Mouse (Mus musculus): ENCODE results near the gene Agap3. TPM values are rescaled to one million over a fixed set of nuclear protein-coding genes. Genes with fewer than 3 reads are reported as not detected.

Agap3 gene
- polyA plus RNA-seq, 1 experiment from 2014 or later = 32.4 TPM

GRCm38 (mm10) chr5:24423129-24424003, 28.6 kb upstream of the Agap3 start, which contains the start of the genes Cdk5 and Slc4a2:
Gene Cdk5, minus strand, starts transcription at chr5:24423530.
Gene Slc4a2, plus strand, starts transcription at chr5:24423837.
- peak; percentile 94 for ATAC-seq (ENCODE audit: insufficient number of reproducible peaks, low FRiP score, low TSS enrichment, low read depth)
- peak within 1 kb of the TSS; percentile 65 for H3K4me3 ChIP-seq
- WGBS = under 1% methylated on average over 46 of the region's 46 CpGs
- peak within 1 kb of the TSS; percentile 94 for H3K27ac ChIP-seq
- no peaks in the 10 kb centered on the region for H3K27me3 ChIP-seq
- peak within 1 kb of the TSS; percentile 83 for H3K4me2 ChIP-seq
- H3K36me3 ChIP-seq = peaks cover 27% of the 10 kb centered on the region
- H3K9ac ChIP-seq = peak within 1 kb of the TSS; percentile 78
- no peaks in the 10 kb centered on the region for H3K9me3 ChIP-seq
- H3K4me1 ChIP-seq = peaks cover 50% of the 10 kb centered on the region

- WGBS = 10% methylated on average over 21 of the region's 21 CpGs
- Histone ChIP-seq H3K27ac (peak overlapping the region; percentile 94), H3K4me3 (peak overlapping the region; percentile 65), H3K27me3 (no peaks in the 10 kb centered on the region), H3K9me3 (no peaks in the 10 kb centered on the region), H3K4me1 (peaks cover 57% of the 10 kb centered on the region), H3K4me2 (peak overlapping the region; percentile 83), H3K36me3 (peaks cover 24% of the 10 kb centered on the region), H3K9ac (peak overlapping the region; percentile 60)
- no peak for ATAC-seq (ENCODE audit: insufficient number of reproducible peaks, low FRiP score, low TSS enrichment, low read depth)
Measured at GRCm38 (mm10) chr5:24424004-24424781, 27.8 kb upstream of the Agap3 start.

GRCm38 (mm10) chr5:24424861-24425411, 27.0 kb upstream of the Agap3 start:
- peaks cover 57% of the 10 kb centered on the region for H3K4me1 ChIP-seq
- ATAC-seq (ENCODE audit: insufficient number of reproducible peaks, low FRiP score, low TSS enrichment, low read depth) = 0 out of 2 replicates have a peak, but pooled peaks have one; percentile 6
- 2% methylated on average over 50 of the region's 60 CpGs for WGBS

GRCm38 (mm10) chr5:24425421-24426036, 26.4 kb upstream of the Agap3 start:
- peak overlapping the region; percentile 94 for H3K27ac ChIP-seq
- peak overlapping the region; percentile 83 for H3K4me2 ChIP-seq
- H3K4me3 ChIP-seq = peak overlapping the region; percentile 65
- H3K27me3 ChIP-seq = no peaks in the 10 kb centered on the region
- WGBS = under 1% methylated on average over 25 of the region's 30 CpGs
- no peak for ATAC-seq (ENCODE audit: insufficient number of reproducible peaks, low FRiP score, low TSS enrichment, low read depth)
- H3K36me3 ChIP-seq = peaks cover 24% of the 10 kb centered on the region
- no peaks in the 10 kb centered on the region for H3K9me3 ChIP-seq
- peaks cover 57% of the 10 kb centered on the region for H3K4me1 ChIP-seq
- peak overlapping the region; percentile 78 for H3K9ac ChIP-seq

More at GRCm38 (mm10) chr5:24424861-24425411, 27.0 kb upstream of the Agap3 start:
- peak overlapping the region; percentile 78 for H3K9ac ChIP-seq
- no peaks in the 10 kb centered on the region for H3K27me3 ChIP-seq
- H3K4me3 ChIP-seq = peak overlapping the region; percentile 65
- H3K36me3 ChIP-seq = peaks cover 24% of the 10 kb centered on the region
- H3K27ac ChIP-seq = peak overlapping the region; percentile 94
- H3K9me3 ChIP-seq = no peaks in the 10 kb centered on the region
- peak overlapping the region; percentile 83 for H3K4me2 ChIP-seq

GRCm38 (mm10) chr5:24426037-24426432, 25.9 kb upstream of the Agap3 start:
- ATAC-seq (ENCODE audit: insufficient number of reproducible peaks, low FRiP score, low TSS enrichment, low read depth) = no peak
- H3K27ac ChIP-seq = peak overlapping the region; percentile 94
- H3K4me2 ChIP-seq = peak overlapping the region; percentile 83
- under 1% methylated on average over 10 of the region's 10 CpGs for WGBS
- H3K9ac ChIP-seq = peak overlapping the region; percentile 78
- no peaks in the 10 kb centered on the region for H3K27me3 ChIP-seq
- peak overlapping the region; percentile 65 for H3K4me3 ChIP-seq
- no peaks in the 10 kb centered on the region for H3K9me3 ChIP-seq
- peaks cover 26% of the 10 kb centered on the region for H3K36me3 ChIP-seq
- H3K4me1 ChIP-seq = peaks cover 57% of the 10 kb centered on the region

- Histone ChIP-seq H3K36me3 (peaks cover 30% of the 10 kb centered on the region), H3K9ac (peak overlapping the region; percentile 78), H3K4me1 (peaks cover 57% of the 10 kb centered on the region), H3K27ac (peak overlapping the region; percentile 94; the same call in 1 of the 2 replicates), H3K4me2 (peak overlapping the region; percentile 83), H3K9me3 (no peaks in the 10 kb centered on the region), H3K27me3 (no peaks in the 10 kb centered on the region), H3K4me3 (peak overlapping the region; percentile 65)
- WGBS = 14% methylated on average over 9 of the region's 9 CpGs
- ATAC-seq (ENCODE audit: insufficient number of reproducible peaks, low FRiP score, low TSS enrichment, low read depth) = no peak
Measured at GRCm38 (mm10) chr5:24426556-24427284, 25.3 kb upstream of the Agap3 start.

GRCm38 (mm10) chr5:24427285-24427633, 24.7 kb upstream of the Agap3 start:
- H3K9me3 ChIP-seq = no peaks in the 10 kb centered on the region
- peaks cover 55% of the 10 kb centered on the region for H3K4me1 ChIP-seq
- peak overlapping the region; percentile 23; the same call in 1 of the 2 replicates for H3K27ac ChIP-seq
- H3K27me3 ChIP-seq = no peaks in the 10 kb centered on the region
- H3K36me3 ChIP-seq = peaks cover 35% of the 10 kb centered on the region
- WGBS = 21% methylated on average over 12 of the region's 12 CpGs
- no peak for ATAC-seq (ENCODE audit: insufficient number of reproducible peaks, low FRiP score, low TSS enrichment, low read depth)
- peak overlapping the region; percentile 83 for H3K4me2 ChIP-seq
- no peak overlapping the region for H3K9ac ChIP-seq
- peak overlapping the region; percentile 65; the same call in 1 of the 2 replicates for H3K4me3 ChIP-seq

- H3K9ac ChIP-seq = no peak overlapping the region
- peak overlapping the region; percentile 1; the same call in 1 of the 2 replicates for H3K4me2 ChIP-seq
- 10% methylated on average over 15 of the region's 15 CpGs for WGBS
- H3K9me3 ChIP-seq = no peaks in the 10 kb centered on the region
- H3K36me3 ChIP-seq = peaks cover 43% of the 10 kb centered on the region
- H3K27ac ChIP-seq = no peak overlapping the region
- H3K4me1 ChIP-seq = peaks cover 47% of the 10 kb centered on the region
- H3K4me3 ChIP-seq = no peak overlapping the region
- no peaks in the 10 kb centered on the region for H3K27me3 ChIP-seq
- ATAC-seq (ENCODE audit: insufficient number of reproducible peaks, low FRiP score, low TSS enrichment, low read depth) = no peak
Measured at GRCm38 (mm10) chr5:24427981-24428402, 24.0 kb upstream of the Agap3 start.

GRCm38 (mm10) chr5:24428596-24428995, 23.4 kb upstream of the Agap3 start:
- no peaks in the 10 kb centered on the region for H3K9me3 ChIP-seq
- no peaks in the 10 kb centered on the region for H3K27me3 ChIP-seq
- WGBS = 18% methylated on average over 9 of the region's 9 CpGs
- no peak overlapping the region for H3K27ac ChIP-seq
- H3K4me2 ChIP-seq = 0 out of 2 replicates have a peak overlapping the region, but pooled peaks have one; percentile 1
- H3K4me3 ChIP-seq = no peak overlapping the region
- ATAC-seq (ENCODE audit: insufficient number of reproducible peaks, low FRiP score, low TSS enrichment, low read depth) = no peak
- H3K9ac ChIP-seq = no peak overlapping the region
- H3K36me3 ChIP-seq = peaks cover 49% of the 10 kb centered on the region
- H3K4me1 ChIP-seq = peaks cover 46% of the 10 kb centered on the region

- WGBS = 86% methylated on average over 8 of the region's 8 CpGs
- no peak overlapping the region for H3K4me2 ChIP-seq
- H3K27me3 ChIP-seq = no peaks in the 10 kb centered on the region
- no peaks in the 10 kb centered on the region for H3K9me3 ChIP-seq
- no peak overlapping the region for H3K27ac ChIP-seq
- no peak for ATAC-seq (ENCODE audit: insufficient number of reproducible peaks, low FRiP score, low TSS enrichment, low read depth)
- peaks cover 1% of the 10 kb centered on the region; the same call in 1 of the 2 replicates for H3K4me1 ChIP-seq
- H3K4me3 ChIP-seq = no peak overlapping the region
- peaks cover 98% of the 10 kb centered on the region for H3K36me3 ChIP-seq
- no peak overlapping the region for H3K9ac ChIP-seq
Measured at GRCm38 (mm10) chr5:24433993-24434392, 18.0 kb upstream of the Agap3 start.
